Mouse (Mus musculus) heart, adult 18-20 months (tissue): ENCODE measurements at regions not wholly inside any gene's neighbourhood (a gene's known extent, or its start where the extent isn't known, plus 50 kb on each side); places are given as distances from the start of the nearest gene placed in this dataset.

Experiments
- DNase-seq, 2 experiments: peaks; one replicate each; pipeline ENCODE4 v3.0.0; 2021 to 2022; ENCODE audit warnings: mixed read lengths in 1 of 2

DNA sequence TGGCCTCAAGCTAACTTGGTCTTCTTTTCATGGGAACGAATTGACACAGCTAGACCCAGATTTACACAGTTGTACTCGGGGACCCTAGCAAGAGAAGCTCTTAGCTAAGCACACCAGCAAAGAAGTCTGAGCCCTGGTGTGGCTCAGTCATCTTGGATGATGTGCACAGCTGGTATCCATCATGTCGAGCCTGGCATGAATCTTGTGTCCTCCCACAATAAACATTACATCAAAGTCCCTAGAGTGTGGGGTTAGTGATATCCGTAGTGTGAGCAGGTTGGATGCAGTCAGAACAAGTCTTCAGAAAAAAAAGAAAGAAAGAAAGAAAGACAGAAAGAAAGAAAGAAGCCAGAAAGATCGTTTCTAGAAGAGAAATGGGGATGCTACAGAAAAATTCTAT is 52.1 kb upstream of the Hmcn1 start:
- peak; percentile 54 to 60 for DNase-seq

DNA sequence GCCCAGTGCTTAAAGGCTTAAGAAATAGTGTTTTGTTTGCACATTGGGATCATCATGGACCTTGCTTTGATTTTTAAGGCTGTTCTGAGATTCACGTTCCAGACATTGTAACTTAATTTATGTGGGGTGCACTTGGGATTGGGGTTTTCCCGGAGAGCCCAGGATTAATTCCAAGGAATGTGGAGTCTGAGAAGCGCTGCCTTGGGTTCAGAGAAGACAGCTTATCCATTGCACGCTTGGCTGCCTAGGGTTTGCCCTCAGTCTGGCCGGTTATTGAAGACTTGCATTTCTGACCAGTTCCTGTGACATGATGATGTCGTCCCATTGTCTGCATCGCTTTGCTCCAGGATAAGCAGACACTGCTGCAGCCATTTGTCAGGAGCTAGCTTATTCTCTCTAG is 53.4 kb upstream of the Hmcn1 start:
- DNase-seq = no peak

DNA sequence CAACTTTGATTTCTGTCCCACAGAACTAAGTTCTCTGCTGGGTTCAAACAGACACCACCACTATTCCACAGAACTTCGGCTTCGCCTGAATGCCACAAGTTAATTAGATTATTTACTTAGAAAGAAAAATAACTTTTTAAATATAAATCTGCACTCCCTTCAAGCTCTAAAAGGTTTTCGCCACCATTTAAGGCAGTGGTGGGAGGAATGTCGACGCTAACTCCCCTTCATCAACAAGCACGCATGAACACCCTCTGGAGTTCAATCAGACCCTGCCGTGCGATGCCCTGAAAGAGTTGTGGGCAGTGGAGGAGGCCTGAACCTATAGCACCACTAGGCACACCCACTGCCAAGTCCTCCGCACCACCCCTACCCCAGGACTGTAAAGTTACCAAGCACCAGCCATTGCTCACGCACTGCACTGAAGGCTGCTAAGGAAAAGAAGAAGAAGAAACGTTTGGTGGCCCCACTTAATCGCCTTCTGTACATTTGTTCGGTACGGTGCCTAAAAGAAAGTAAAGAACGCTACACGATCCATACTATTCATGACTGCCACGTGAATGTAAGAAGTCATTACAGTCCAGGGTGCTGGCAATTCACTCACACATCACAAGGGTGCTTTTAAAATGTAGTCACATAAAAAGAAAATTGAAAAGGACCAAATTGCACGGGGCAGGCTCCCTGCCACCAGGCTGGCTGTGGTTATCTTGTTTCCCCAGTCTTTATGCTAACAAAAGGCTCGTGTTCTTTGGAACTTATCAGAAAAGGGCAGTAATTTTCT is 56.7 kb upstream of the Hmcn1 start:
- DNase-seq = no peak

DNA sequence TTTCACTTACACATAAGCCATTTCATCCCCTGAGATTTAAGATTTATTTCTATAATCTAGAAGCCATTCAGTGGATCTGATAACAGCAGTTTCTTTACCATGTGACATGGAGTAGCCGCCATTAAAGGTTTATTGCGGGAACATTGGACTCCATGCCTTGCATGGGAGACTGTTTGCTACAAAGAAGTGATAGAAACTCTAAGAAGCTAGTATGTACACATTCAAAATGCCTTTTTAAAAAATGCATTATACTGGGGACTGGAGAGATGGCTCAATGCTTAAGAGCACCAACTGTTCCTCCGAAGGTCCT is 57.2 kb upstream of the Hmcn1 start:
- no peak for DNase-seq

DNA sequence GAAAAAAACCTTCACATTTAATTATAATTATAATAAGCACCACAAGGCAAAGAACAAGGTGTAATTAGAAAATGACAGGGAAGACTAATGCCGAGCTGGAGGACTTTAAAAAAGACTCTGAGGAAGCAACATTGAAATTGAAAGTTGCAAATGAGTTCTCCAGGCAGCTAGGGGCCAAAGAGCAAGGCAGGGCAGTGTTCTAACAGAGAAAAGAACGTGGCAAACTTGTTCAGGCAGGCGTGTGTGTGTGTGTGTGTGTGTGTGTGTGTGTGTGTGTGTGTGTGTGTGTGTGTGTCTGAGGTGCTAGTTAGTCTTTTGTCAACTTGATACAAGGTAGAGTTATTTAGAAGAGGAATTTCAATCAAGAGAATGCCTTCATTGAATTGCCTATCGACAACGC is 60.0 kb upstream of the Hmcn1 start:
- DNase-seq = no peak

DNA sequence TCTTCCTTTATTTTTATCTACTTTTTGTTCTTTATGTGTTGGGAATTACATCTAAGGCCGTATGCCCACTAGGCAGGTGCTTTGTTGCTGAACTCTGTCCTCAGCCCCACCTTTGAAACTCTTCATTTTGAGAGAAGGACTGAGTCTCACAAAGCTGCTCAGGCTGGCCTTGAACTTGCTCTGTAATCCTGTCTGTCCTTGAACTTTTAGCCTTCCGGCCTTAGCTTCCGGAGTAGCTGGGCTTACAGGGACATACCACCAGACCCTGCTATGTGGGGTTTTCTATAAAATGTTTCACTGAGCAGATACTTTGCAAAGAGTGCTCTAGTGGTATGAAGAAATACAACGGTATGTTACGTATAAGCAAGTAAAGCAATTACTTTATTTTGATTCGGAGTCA is 62.2 kb upstream of the Hmcn1 start:
- no peak for DNase-seq

DNA sequence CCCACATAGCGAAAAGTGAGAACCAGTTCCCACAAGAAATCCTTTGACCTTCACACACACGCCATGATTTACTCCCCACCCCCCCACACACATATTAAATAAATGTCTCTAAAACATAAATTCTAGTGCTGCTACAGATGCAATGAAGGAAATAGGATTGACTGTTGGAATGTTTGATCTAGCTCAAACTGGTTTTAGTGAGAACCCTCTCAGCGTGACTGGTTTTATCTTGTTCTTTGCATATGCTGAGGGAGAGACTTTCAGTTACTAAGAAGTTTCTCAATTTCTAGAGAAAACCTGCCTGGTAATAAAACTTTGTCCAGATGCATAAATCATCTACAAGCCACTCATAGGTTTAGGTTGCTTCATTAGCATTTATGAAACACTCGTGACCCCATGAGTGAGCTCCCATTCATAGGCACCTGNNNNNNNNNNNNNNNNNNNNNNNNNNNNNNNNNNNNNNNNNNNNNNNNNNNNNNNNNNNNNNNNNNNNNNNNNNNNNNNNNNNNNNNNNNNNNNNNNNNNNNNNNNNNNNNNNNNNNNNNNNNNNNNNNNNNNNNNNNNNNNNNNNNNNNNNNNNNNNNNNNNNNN is 66.4 kb upstream of the Hmcn1 start:
- no peak for DNase-seq

DNA sequence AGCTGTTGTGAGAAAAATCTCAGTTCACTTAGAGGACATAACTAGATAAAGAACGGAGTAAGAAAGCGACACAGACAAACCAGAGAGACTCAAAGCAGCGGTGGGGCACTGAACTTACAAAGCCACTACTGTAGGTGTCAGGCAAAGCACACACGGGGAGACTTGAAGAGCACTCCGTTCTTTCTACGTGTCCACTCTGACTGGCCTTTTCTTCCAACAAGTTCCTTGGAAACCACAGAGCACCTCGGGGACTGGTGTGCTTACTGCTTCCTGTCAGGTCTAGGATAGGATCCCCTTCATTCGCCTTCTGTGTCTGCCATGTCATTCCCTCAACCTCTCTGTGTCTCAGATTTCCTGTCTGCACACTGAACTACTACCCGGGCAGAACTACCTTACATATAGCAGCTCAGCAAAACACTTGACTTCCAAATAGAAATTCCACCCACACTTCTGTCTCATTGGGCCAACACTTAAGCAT is 71.9 kb upstream of the Hmcn1 start:
- DNase-seq = peak; percentile 17 to 50

DNA sequence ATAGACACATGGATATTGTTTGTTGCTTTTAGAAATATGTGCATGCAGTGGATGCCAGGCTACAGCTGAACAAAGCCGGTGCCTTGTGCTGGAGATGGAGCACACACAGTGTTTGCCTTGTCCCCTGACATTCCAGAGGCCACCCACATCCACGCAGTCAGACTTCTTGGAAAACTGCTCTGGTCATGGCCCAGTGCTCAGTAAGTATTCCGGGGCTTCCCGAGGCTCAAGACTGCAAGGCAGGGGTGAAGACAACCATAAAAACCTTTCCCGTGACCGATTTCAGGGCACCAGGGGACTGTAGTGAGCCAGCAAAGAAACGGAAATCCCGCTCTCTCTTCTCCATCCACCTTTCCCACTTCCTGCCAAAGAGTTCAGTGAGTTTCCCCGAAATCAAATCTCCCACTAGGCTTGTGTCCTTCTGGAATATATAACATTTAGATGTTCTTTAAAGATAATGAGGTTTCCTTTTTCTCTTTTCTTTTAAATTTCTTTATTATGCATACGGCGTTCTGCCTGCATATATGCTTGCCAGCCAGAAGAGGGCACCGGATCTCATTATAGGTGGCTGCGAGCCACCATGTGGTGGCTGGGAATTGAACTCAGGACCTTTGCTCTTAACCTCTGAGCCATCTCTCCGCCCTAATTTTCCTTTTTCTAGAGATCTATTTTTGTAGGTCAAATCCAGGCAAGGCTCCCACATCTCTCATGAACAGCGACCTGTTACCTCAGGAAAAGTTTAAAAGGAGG is 73.3 kb upstream of the Hmcn1 start:
- no peak for DNase-seq

DNA sequence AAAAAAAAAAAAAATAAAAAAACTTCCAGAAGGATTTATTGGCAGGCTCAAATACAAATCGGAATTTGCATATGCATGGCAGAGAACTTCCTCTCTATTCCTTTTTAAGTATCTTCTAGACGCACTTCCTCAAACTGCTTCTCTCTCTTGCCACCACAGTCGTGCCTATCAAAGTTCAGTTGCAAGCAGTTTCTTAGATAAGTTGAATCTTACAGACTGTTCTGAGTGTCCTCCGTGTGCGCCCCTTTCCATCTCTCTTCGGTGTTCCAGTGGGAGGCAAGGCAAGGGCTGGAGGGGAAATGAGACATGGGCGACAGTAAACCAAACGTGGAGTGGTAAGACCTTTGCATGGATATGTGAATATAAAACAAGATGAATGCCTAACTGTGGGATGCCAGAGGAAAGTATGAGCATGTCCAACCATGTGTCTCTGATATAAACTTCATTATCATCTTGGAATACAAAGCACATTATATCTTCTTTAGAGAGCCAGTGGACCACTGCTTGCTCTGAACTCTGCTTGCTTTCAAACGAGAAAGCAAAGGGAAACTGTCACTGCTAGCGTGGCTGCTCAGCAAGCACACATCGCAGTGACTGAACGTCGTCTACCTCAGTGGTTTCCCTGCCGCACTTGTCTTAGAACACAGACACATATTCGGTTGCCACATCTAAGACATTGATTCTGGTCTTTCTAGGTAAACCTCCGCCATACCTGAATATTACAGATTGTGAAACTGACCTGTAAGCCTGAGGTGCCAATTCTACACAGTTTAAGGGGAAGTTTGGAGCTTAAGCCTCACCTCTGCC is 81.5 kb upstream of the Hmcn1 start:
- DNase-seq = no peak

DNA sequence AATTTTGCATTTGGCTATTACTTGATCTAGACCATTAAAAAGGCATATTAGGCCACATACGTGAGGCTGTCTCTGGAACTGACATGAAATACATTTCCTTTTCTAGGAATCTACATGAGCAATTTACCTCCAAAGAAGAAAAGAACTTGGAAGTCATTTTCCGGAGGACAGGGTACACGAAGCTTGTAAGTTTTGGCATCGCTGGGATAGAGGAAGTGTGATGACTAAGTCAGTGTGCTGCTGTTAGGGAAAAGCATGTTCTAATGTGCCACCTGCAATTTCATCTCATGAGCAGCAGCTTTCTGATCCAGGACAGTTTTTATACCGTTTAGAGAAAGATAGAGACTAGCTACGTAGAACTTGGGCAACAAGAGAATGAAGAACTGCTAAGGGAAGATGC is 82.3 kb upstream of the Hmcn1 start:
- DNase-seq = no peak

DNA sequence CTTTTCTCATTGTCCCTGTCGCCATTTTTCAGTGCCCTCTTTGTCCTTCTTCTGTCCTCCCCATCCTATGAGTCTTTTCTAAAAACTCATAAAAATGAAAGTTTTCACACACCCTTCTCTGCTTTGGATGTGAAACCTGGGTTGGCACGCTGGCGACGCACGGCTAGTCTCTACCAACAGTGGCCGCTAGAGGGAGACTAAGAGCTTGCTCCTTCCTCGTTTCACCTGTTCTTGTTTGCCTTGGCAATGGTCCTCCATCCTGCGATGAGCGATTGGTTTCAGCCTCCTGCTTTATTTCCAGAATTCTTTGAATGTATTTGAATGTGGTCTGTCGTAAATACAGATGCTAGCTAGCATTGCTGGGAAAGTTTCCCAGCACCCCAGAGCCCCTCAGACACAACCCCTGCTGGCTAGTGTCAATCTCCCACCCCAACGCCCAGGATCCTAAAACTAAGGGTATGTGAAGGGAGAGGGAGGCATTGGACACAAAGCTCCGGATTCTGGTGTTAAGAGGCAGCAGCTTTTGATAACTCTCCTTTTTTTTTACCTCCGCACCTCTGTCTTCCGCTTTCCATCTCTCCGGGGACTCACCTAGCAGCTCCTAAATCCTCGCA is 85.8 kb upstream of the Hmcn1 start:
- DNase-seq = peak; percentile 84 to 94

DNA sequence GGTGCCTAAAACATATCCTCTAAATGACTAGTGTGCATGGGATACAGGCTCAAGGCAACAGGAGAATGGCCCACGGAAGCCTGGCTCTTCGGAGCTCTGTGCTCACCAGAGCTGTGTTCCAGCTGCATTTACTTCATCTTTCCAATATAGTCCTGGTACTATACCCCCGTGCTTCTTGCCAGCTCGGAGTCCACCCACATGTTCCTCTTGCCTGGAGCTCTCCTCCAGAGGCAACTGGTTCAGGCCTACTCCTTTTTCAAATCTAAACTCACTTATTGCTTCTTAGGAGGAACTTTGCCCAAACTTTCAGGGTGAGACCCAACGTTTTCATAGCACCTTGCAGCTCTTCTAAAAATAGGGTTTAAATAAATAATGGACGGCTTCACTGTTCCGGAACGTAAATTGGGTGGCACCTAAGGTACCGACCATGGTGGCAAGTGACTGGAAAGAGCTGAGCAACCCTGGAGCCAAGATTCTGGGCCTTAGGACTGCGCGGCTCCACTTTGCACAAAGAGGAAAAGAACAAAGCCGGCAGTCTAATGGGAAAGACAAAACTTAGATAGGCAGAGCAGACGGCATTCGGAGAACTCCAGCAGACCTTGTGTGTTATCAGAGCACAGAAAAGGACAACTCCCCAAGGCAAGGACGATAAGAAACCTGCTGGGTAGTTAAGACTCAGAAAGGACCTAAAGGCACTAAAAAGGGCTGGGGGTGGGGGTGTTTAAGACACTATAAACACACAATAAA is 86.6 kb upstream of the Hmcn1 start:
- DNase-seq = no peak

DNA sequence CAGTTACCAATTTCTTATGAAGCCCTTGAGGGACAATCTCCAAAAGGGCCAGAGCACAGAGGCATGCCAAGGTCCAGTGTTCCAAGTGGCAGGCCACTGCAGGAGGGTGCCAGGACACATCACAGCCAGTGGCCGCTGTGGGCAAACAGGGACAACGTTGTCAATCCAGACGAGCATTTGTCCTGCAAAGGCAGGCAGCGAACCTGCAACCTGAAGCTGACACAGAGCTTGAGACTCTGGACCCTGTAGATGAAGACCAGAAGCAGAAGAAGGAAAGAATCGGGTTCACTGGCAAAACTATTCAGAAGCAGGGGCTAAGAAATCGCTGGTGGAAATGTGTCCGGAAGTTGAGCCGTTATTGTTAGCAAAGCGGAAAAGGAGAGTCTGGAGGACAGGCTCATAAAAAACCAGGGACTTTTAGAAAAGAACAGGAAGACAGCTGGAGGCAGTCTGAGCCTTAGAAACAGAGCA is 87.3 kb upstream of the Hmcn1 start:
- DNase-seq = peak; percentile 60 to 68

DNA sequence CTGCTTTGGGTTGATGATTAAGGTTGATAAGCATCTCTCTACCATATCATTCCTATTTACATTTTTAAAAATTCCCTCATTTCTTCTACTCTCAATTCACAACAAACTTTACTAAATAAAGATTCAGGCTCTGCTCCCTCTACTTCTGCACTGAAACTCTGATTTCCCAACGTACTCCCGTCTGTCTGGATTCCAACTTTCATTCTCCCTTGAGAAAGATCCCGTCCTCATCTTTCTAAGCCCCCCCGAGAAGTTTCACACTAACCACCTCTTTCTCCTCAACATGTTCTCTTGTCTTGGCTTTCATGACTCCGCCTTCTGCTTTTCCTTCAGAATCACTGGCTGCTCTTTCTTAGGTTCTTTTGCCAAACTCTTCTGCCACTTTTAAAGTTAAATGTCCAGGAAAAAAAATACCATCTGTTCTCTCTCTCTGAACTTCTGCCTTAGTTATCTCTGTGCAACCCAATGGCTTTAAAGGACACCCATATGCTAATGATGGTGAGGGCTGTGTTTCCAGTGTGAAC is 89.3 kb upstream of the Hmcn1 start:
- no peak for DNase-seq

DNA sequence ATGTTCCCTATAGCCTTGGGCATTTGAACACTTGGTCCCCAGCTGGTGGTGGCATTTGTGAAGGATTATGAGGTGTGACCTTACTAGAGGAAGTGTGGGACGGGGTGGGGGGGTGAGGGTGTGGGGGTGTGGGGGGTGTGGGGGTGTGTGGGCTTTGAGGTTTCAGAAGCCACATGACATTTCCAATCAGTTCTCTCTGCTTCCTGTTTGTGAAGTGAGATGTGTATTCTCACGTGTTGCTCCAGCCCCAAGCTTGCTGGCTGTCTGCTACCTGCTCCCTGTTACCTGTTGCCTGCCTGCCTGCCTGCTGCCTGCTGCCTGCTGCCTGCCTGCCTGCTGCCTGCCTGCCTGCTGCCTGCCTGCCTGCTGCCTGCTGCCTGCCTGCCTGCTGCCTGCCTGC is 90.6 kb upstream of the Hmcn1 start:
- no peak for DNase-seq

DNA sequence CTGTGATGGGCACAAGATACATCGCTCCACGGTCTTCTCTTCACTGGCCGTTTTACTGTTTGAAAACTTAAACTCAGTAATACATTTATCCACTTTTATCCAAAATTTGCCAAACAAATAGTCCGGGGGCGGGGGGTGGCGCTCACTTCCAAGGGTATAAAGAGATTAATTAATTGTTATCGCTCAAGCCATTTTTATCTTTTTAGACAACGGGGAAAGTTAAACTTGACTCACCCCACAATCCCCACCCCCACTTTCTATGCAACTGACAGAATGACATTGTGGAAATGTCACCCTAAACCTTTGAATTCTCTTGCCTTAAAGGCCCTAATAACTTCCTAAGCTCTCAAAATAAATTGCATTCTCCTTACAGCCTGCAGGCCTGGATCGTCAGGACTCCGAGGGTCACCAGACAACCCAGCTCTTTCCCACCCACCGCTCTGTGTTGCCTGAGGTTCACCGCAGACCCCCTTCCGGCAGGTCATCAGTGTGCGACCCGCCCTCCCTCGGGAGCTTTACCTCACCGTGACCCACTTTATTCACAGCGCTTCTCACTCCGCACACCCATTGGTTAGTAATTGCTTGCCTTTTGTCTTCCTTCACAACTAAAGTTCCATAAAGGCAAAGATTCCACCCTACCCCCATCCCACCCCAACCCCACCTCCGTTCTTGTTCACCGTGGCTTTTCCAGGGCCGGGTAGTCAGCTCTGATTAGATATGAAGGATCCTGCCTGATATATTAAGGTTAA is 93.0 kb upstream of the Hmcn1 start:
- no peak for DNase-seq

DNA sequence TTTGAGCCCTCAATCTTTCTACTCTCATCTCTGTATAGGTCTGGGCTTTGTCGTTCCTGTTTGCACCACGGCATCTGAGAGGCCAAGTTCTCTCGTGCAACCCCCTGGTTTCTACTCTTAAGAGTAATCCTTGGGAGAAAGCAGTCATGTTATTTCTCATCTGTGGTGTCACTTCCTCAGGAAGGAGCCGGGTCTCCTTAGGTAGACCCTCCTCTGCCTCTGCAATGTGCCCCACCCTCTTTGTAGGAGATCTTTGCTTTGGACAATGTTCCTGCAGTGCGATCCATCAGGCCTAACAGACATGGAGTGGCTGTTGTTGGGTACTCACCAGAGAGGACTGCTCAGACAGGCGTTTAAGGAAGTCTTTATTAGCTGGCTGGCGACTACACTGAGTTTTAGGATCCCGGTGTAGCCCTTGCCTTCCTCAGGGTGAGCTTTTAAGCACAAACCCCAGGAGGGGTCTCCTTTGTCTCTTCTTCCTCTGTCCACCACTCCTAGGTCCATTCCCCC is 94.0 kb upstream of the Hmcn1 start:
- DNase-seq = no peak

DNA sequence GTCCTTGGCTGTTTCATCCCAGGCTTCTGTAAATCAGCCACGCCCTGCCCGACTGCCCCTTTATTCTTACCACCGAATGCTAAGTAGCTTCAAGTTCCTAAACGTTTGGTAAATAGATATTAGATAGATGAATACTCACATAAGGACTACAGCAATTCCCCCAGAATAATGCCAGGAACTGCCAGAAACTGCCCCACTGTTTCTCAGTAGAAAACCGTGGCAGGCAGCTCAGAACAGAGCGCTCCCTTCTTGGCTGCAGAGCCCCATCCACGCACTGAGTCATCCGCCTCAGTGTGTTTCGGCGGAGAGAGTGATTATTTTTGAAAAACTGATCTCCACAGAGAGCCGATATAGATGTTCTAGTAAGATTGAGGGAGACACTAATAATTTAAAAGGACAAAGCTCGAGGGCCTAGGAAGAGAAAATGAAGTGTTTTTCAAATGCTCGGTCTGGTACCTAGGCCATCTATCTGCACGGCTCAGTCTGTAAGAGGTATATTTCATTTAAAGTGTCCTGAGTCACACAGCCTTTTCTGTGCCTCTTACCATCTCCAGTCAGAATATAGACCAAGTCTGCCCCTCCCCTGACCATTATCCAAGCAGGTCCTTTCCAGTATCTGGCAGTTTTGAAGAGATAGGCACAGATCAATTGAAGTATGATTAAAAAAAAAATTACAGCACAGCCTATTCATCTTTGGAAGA is 94.4 kb upstream of the Gm47985 start:
- DNase-seq = no peak
